Mouse (Mus musculus): Measurements from ENCODE around the gene Snurf.

The Snurf gene

DNA sequence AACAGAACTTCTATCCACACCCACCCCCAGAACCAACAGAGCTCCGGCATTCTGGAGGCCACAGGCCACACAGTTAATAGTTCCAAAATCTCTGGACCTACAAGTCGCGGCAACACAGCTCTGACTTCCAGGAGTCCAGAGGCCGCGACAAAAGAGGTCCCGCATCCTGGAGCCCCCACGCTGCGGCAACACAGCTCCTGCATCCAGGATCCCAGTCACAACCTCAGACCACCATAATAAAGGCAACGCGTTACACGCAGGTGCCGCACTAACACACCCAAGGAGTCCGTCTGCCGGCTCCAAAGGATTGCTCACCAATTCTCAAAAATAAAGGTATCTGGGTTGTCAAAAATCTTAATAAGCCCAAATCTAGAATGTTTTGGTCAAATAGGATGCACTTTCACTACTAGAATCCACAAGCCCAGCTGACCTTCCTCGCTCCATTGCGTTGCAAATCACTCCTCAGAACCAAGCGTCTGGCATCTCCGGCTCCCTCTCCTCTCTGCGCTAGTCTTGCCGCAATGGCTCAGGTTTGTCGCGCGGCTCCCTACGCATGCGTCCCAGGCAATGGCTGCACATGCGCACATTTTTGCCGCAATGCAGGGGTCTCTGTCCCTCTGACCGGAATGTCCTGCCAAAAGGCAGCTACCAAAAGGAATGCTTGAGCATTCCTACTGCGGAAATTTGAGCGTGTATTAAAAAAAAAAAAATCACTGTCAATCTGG, at the start of gene Snurf, which contains the start of gene Gm38393:
Gene Snurf, minus strand, starts transcription at position 444 of the 725 bp plus-strand sequence.
Gene Gm38393, minus strand, starts transcription at position 459 of the 725 bp plus-strand sequence.
- peak; percentile 80 for DNase-seq

- DNase-seq, result no peak
Observed at GRCm38 (mm10) chr7:60047481-60048201, 42.8 kb upstream of the Snurf start.

- no peak for DNase-seq
Observed at GRCm38 (mm10) chr7:60013186-60013585, 8.3 kb upstream of the Snurf start.

DNA sequence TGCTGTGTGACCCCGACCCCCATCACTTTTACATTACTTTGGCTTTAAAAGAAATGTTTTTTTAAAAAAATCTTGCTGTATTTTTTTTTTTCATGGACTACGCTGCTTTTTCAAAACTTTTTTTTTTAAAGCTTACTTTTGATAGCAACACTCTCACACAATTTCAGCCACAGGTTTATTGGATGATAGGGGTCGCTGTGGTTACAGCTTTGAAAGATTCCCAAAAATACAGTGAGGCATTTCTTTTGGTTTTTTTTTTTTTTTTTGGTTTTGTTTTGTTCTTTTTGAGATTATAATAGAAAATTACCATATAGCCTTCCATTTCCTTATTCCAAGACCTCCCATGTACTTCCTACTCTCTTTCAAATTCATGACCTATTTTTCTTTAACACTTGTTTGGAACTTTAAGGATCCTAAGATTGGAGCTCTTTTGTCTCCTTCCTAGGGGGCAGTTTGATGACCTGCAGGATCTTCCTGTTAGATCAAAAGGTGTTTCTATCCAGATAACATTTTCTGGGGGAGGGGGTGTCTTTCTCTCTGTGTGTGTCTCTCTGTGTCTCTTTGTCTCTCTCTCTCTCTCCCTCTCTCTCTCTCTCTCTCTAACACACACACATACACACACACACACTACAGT, 3.0 kb upstream of the Snurf start:
- DNase-seq, result no peak

GRCm38 (mm10) chr7:60006262-60006661, 1.4 kb upstream of the Snurf start:
- DNase-seq, result no peak

DNA sequence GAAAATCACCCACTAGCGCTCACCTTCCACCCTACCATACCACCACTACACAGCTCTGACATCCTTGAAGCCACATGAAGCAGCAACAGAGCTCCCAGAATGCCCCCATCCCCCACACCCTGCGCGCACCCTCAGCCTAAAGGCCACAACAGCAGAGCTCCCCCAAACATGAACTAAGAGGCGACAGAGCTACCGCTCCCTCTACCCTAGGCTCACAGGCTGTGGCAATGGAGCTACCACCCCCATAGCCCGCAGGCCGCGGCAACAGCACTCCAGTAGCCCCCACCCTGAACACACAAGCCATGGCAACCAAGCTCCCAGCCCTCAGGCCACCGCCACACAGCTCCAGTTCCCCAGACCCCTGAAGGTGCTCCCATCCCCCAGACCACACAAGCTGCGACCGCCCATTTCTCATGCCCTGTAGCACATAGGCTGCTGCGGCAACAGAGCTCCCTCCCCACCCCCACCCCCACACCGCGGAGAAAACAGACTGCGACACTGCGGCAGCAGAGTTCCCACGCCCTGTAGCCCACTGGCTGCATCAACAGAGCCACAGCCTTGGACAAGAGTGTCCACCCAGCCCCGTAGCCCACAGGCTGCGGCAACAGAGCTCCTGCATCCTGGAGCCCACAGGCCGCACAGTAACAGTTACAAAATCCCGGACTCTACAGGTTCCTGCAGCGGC, 786 bp downstream of the Snurf start:
- peak; percentile 26 for DNase-seq

DNA sequence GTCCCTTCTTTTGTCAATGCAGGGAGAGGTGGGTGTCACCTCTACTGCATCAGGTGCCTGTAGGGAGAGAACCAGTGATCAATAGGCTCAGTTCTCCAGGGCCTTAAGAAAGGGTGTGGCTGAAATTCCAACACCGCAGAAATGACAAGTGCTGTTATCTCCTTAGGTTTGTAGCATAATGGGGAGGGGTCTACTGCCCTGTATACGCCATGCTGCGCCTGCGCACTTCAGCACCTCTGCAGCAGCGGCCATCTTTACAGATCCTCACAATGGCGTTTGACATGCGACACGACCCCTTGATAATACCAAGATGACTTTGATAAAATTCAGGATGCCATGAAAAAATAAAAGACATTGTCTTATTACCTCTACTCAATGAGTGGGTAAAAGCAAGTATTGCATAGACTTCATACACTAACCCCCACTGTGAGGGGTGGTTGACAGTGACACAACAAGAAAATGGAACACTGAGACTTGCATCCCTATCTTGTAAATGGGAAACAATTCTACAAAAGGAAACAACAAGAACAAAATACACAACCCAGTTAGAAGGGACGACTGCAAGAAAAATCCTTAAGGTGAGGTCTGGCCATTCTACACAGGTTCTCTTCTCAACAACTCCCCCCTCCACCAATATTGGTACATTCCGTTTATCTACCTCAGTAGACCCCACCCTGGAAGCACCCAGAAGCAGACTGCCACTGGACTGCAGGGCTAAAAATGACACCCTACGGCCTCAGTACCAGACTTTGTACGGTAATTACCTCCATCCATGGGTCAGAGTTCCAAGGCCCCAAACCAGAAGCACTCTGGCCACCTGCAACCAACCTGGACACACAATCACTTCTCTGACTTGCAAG, 1.6 kb downstream of the Snurf start:
- DNase-seq, result peak; percentile 3

- DNase-seq, result no peak
Observed at GRCm38 (mm10) chr7:59978646-59979045, 26.2 kb downstream of the Snurf start.

All from kidney, postnatal 10 days (tissue).